Mouse (Mus musculus): ENCODE results near the gene Cntn5. TPM values are rescaled to one million over a fixed set of nuclear protein-coding genes. Genes with fewer than 3 reads are reported as not detected.

The Cntn5 gene
- not detected in 2 replicates for polyA plus RNA-seq (2015; fragmentation: Nextera tagmentation; extraction: Ambion mirVana)

DNA sequence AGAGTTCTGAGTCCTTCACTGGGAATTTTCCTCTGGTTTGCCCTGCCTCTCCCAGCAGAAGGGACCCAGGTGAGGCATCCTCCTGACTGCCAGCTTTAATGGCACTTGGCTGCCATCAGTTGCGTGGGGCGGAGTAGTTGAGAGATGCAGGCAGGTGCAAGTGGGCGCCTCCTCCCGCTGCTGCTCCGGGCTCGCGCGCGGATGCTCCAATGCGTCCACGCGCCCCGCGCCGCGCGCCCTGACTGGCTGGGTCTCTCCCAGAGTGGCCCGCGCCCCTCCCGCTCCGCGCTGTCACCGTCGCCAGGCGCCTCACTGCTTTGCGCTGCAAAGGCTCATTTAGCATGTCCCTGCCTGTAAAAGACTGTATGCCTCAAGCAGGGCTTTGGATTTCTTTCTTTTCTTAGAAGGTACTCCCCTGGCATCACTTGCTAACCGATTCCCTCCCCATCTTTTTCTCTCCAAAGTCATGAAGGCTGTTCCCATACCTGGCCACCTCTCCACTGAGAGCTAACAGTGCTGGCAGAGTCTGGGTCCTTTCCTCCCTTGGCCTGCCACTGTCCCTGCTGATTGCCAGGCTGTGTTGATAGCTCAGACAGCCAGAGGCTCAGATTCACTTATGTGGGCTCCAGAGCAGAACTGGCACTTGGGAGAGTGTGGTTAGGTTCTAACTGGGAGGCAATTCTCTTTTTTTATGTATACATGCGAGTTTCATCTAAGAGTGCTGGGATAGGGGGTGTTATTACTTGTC lies at the start of gene Cntn5:
Cntn5 (minus strand) TSS at position 160 of the 748 bp plus-strand sequence.
- no peak for DNase-seq
- H3K4me2 ChIP-seq: no peak within 1 kb of the TSS
- H3K27ac ChIP-seq: no peak within 1 kb of the TSS
- ATAC-seq (ENCODE audit: low read depth): no peak
- no peaks in the 10 kb centered on the region for H3K27me3 ChIP-seq
- H3K36me3 ChIP-seq: no peaks in the 10 kb centered on the region
- H3K9ac ChIP-seq: no peak within 1 kb of the TSS
- no peaks in the 10 kb centered on the region for H3K9me3 ChIP-seq (replicated peaks)
- no peaks in the 10 kb centered on the region for H3K4me1 ChIP-seq (replicated peaks)
- 3% methylated on average over 28 of the region's 28 CpGs for WGBS (ENCODE audit: insufficient replicate concordance)
- no peak within 1 kb of the TSS for H3K4me3 ChIP-seq (replicated peaks)

DNA sequence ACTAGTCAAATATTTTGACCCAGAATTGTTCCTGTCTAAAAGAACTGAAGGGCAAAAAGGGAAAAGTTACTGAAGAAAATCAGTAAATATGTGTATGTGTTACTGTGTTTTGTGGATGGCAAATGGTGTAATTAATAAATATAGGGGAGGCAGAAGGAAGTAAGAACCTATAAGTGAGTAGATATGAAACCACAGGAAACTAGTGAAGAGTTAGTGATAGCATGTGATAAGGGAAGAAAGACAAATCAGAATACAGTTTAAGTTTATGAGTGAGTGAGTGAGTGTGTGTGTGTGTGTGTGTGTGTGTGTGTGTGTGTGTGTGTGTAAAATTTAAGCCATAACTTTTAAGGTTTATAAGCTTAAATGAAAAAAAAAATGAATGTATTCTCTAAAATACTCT lies 45.9 kb upstream of the Cntn5 start:
- Histone ChIP-seq H3K27me3 (no peaks in the 10 kb centered on the region), H3K4me3 (replicated peaks) (no peak overlapping the region), H3K4me2 (no peak overlapping the region), H3K36me3 (no peaks in the 10 kb centered on the region), H3K4me1 (replicated peaks) (no peaks in the 10 kb centered on the region), H3K9me3 (replicated peaks) (no peaks in the 10 kb centered on the region), H3K27ac (no peak overlapping the region), H3K9ac (no peak overlapping the region)
- ATAC-seq (ENCODE audit: low read depth): no peak
- DNase-seq: no peak

DNA sequence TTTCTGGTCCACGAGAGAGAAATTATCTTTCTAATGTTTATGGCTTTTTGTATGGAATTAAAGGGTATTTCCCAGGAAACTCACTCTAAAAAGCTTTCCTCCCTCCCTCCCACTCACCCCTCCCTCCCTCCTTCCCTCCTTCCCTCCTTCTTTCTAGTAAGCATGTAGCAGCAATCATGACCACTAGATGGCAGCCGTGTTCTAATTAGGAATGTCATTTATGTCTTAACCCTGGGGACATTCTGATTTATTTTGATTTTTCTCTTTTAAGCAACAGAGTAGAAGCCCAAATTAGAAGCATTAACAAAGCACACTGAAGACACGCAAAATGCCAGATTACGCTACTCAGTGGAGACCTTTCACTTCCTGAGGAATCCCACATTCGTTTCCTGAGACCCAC lies 5.0 kb upstream of the Cntn5 start:
- Histone ChIP-seq H3K36me3 (no peaks in the 10 kb centered on the region), H3K9ac (no peak overlapping the region), H3K27me3 (no peaks in the 10 kb centered on the region), H3K9me3 (replicated peaks) (no peaks in the 10 kb centered on the region), H3K4me2 (no peak overlapping the region), H3K4me1 (replicated peaks) (no peaks in the 10 kb centered on the region), H3K4me3 (replicated peaks) (no peak overlapping the region), H3K27ac (no peak overlapping the region)
- DNase-seq: no peak
- no peak for ATAC-seq (ENCODE audit: low read depth)
- 16% methylated on average over 5 of the region's 5 CpGs for WGBS (ENCODE audit: insufficient replicate concordance)

DNA sequence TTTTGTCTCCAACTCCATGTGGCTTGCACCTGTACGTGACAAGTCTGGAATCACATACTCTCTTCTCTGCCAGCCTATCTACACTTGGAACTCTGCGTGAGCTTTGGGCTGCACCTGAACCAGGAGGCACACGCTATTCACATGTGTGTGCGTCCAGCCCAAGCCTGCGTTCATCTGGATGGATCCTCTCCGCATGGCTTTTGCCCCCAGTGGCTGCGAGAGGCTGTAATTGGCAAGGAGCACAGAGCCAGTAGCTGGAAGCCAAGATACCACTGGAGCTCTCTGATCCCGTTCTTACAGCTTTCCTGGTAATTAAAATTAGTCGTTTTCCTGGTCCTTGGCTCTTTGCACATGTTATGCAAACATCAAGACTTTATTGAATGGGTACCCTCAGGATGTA lies 1.1 kb upstream of the Cntn5 start:
- DNase-seq: no peak
- H3K9ac ChIP-seq: no peak overlapping the region
- H3K36me3 ChIP-seq: no peaks in the 10 kb centered on the region
- no peak overlapping the region for H3K4me2 ChIP-seq
- no peaks in the 10 kb centered on the region for H3K4me1 ChIP-seq (replicated peaks)
- no peaks in the 10 kb centered on the region for H3K27me3 ChIP-seq
- no peak for ATAC-seq (ENCODE audit: low read depth)
- H3K4me3 ChIP-seq (replicated peaks): no peak overlapping the region
- H3K9me3 ChIP-seq (replicated peaks): no peaks in the 10 kb centered on the region
- H3K27ac ChIP-seq: no peak overlapping the region
- WGBS (ENCODE audit: insufficient replicate concordance): 57% methylated on average over 9 of the region's 9 CpGs

DNA sequence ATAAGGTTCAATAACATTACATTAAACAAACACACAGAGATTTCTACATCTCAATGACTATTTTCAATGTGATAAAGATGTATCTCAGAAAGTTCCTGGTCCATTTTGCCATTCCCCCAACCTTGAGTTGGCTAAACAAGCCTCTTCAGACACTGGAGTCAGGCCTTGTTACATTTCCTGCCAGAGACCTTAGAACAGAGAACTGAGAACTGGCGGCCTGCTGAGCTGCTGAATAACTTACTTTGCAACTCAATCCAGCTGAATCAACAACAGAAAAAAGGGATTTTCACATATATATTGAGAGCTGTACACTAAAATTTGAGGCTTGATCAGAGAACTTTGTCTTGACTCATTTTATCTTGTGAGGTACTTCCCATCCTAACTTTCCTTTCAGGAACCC lies 24.8 kb downstream of the Cntn5 start:
- Histone ChIP-seq H3K27me3 (no peaks in the 10 kb centered on the region), H3K9ac (no peak overlapping the region), H3K9me3 (replicated peaks) (no peaks in the 10 kb centered on the region), H3K4me1 (replicated peaks) (no peaks in the 10 kb centered on the region), H3K4me2 (no peak overlapping the region), H3K36me3 (no peaks in the 10 kb centered on the region), H3K4me3 (replicated peaks) (no peak overlapping the region), H3K27ac (no peak overlapping the region)
- 61% methylated on average over 1 of the region's 1 CpGs for WGBS (ENCODE audit: insufficient replicate concordance)
- DNase-seq (no peak), ATAC-seq (ENCODE audit: low read depth) (no peak)

DNA sequence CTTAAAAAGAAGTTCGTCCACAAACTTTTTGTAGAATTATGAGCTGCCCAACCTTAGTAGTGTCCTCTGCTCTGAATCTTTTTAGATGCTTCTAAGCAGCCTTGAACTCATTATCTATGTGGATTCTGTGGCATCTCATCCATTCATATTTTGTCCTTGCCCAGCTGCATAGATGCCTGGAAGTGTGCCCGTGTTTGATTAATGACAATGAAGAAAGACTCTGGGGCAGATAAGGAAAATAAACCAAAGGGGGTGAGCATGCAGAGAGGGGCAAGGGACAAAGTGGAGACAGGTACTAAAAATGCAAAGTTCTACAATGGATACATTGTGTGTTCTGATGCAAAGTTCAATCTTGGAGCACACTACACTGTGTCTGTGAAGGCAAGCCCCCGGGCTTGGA lies 30.7 kb downstream of the Cntn5 start:
- WGBS (ENCODE audit: insufficient replicate concordance): 53% methylated on average over 3 of the region's 3 CpGs
- no peak overlapping the region for H3K9ac ChIP-seq
- no peaks in the 10 kb centered on the region for H3K27me3 ChIP-seq
- ATAC-seq (ENCODE audit: low read depth) (no peak), DNase-seq (no peak)
- H3K4me2 ChIP-seq: no peak overlapping the region
- no peaks in the 10 kb centered on the region for H3K36me3 ChIP-seq
- H3K9me3 ChIP-seq (replicated peaks): no peaks in the 10 kb centered on the region
- H3K27ac ChIP-seq: no peak overlapping the region
- H3K4me1 ChIP-seq (replicated peaks): no peaks in the 10 kb centered on the region
- H3K4me3 ChIP-seq (replicated peaks): no peak overlapping the region

DNA sequence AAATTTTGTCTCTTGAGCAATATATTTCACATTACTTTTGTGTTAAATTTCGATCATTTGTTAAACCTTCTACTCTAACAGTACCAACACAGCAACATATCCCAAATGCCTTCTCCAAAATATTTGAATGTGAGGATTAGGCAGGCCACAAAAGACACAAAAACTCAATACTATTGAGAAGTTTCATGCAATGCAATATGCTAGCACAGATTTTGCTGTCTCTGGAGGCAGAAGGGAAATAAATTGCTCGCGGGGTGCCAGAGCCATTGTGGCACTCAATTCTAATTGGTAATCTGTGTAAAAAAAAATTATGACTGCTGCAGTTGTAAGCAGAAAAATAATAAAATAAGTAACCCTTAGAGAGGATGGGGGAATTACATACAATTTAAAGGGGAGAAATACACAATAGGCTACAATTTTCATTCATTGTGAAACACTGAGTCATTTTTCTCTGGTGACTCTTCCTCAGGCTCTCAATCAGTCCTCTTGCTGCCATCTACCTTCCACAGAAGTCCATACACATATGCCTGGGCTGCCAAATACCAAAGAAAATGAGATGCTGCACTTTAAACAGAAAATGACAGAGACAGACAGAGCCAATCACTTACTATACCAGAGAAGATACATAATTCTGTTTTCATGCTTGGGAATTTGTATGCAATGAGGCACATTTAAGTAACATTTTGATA lies 48.2 kb downstream of the Cntn5 start:
- H3K4me3 ChIP-seq (replicated peaks): no peak overlapping the region
- no peaks in the 10 kb centered on the region for H3K27me3 ChIP-seq
- 75% methylated on average over 3 of the region's 3 CpGs for WGBS (ENCODE audit: insufficient replicate concordance)
- H3K4me2 ChIP-seq: no peak overlapping the region
- no peaks in the 10 kb centered on the region for H3K9me3 ChIP-seq (replicated peaks)
- H3K27ac ChIP-seq: no peak overlapping the region
- H3K36me3 ChIP-seq: no peaks in the 10 kb centered on the region
- DNase-seq (no peak), ATAC-seq (ENCODE audit: low read depth) (no peak)
- H3K4me1 ChIP-seq (replicated peaks): no peaks in the 10 kb centered on the region
- no peak overlapping the region for H3K9ac ChIP-seq

GRCm38 (mm10) chr9:10816711-10817110 lies 87.9 kb downstream of the Cntn5 start:
- H3K4me2 ChIP-seq: no peak overlapping the region
- no peaks in the 10 kb centered on the region for H3K4me1 ChIP-seq (replicated peaks)
- 57% methylated on average over 1 of the region's 1 CpGs for WGBS (ENCODE audit: insufficient replicate concordance)
- no peak overlapping the region for H3K27ac ChIP-seq
- ATAC-seq (ENCODE audit: low read depth) (no peak), DNase-seq (no peak)
- no peaks in the 10 kb centered on the region for H3K9me3 ChIP-seq (replicated peaks)
- no peaks in the 10 kb centered on the region for H3K27me3 ChIP-seq
- no peaks in the 10 kb centered on the region for H3K36me3 ChIP-seq
- no peak overlapping the region for H3K4me3 ChIP-seq (replicated peaks)
- H3K9ac ChIP-seq: no peak overlapping the region

DNA sequence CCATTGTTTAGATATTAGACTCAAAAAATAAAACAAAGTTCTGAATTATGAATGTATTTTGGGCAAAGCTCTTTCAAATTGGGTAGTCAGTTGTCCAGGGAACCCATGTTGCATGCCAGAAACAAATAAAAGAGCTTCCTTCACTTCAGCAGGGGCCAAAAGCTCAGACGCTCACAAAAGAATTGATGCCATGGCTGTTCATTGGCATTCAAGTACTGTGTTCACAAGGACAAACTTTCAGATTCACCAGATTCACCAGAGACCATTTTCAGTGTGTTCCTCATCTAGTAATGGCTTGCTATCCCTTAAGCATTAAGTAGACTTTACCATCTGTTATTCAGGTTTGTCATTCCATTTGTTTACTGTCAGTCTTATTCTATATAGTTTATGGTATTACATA lies 107.4 kb downstream of the Cntn5 start:
- H3K9me3 ChIP-seq (replicated peaks): no peaks in the 10 kb centered on the region
- DNase-seq (no peak), ATAC-seq (ENCODE audit: low read depth) (no peak)
- no peak overlapping the region for H3K4me2 ChIP-seq
- H3K27ac ChIP-seq: no peak overlapping the region
- WGBS (ENCODE audit: insufficient replicate concordance): 67% methylated on average over 1 of the region's 1 CpGs
- no peaks in the 10 kb centered on the region for H3K36me3 ChIP-seq
- no peaks in the 10 kb centered on the region for H3K4me1 ChIP-seq (replicated peaks)
- H3K9ac ChIP-seq: no peak overlapping the region
- H3K27me3 ChIP-seq: no peaks in the 10 kb centered on the region
- H3K4me3 ChIP-seq (replicated peaks): no peak overlapping the region

- Histone ChIP-seq H3K36me3 (no peaks in the 10 kb centered on the region), H3K4me1 (replicated peaks) (no peaks in the 10 kb centered on the region), H3K4me3 (replicated peaks) (no peak overlapping the region), H3K4me2 (no peak overlapping the region), H3K9me3 (replicated peaks) (no peaks in the 10 kb centered on the region), H3K27me3 (no peaks in the 10 kb centered on the region), H3K9ac (no peak overlapping the region), H3K27ac (no peak overlapping the region)
- DNase-seq (no peak), ATAC-seq (ENCODE audit: low read depth) (no peak)
- 36% methylated on average over 2 of the region's 2 CpGs for WGBS (ENCODE audit: insufficient replicate concordance)
These were observed 109.5 kb downstream of the Cntn5 start for GRCm38 (mm10) chr9:10795102-10795501.

GRCm38 (mm10) chr9:10731878-10732277 lies 172.7 kb downstream of the Cntn5 start:
- H3K27ac ChIP-seq: no peak overlapping the region
- H3K9me3 ChIP-seq (replicated peaks): no peaks in the 10 kb centered on the region
- ATAC-seq (ENCODE audit: low read depth) (no peak), DNase-seq (no peak)
- H3K36me3 ChIP-seq: no peaks in the 10 kb centered on the region
- no peaks in the 10 kb centered on the region for H3K27me3 ChIP-seq
- 63% methylated on average over 2 of the region's 2 CpGs for WGBS (ENCODE audit: insufficient replicate concordance)
- no peak overlapping the region for H3K4me3 ChIP-seq (replicated peaks)
- no peak overlapping the region for H3K9ac ChIP-seq
- no peak overlapping the region for H3K4me2 ChIP-seq
- no peaks in the 10 kb centered on the region for H3K4me1 ChIP-seq (replicated peaks)

DNA sequence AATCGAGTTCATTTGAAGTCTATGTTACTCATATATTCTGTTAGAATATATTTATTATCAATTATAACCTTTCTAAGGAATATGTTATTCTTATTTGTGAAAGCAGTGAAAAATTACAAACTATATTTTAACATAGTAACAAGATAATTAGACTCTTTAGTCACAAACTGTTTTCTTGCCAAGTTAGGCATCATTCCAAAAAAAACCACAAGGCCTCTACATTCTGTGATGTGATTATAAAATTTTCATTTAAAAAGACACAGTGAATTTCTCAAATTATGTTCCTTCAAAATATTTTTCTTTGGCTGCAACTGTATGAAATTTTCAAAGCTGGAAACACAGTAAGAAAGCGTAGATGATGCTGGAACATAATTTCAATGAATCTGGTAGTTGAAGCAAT lies 180.4 kb downstream of the Cntn5 start:
- no peak overlapping the region for H3K27ac ChIP-seq
- ATAC-seq (ENCODE audit: low read depth) (no peak), DNase-seq (no peak)
- no peaks in the 10 kb centered on the region for H3K9me3 ChIP-seq (replicated peaks)
- no peak overlapping the region for H3K4me3 ChIP-seq (replicated peaks)
- WGBS (ENCODE audit: insufficient replicate concordance): 65% methylated on average over 2 of the region's 2 CpGs
- H3K9ac ChIP-seq: no peak overlapping the region
- H3K4me1 ChIP-seq (replicated peaks): no peaks in the 10 kb centered on the region
- no peaks in the 10 kb centered on the region for H3K27me3 ChIP-seq
- no peak overlapping the region for H3K4me2 ChIP-seq
- no peaks in the 10 kb centered on the region for H3K36me3 ChIP-seq
